Mouse (Mus musculus): Measurements from ENCODE around the gene Ccng1. TPM values are rescaled to one million over a fixed set of nuclear protein-coding genes. Genes with fewer than 3 reads are reported as not detected.
A peak's percentile ranks its signal among the peaks of the same experiment; 100 is the strongest.

Gene Ccng1
- 10 to 100 TPM; 71.1 to 96.0 TPM for total RNA-seq (2021)
- long read RNA-seq, experiment 1, transcript Ccng1-201 (6 exons, 3,512 nt) = major isoform, 17 of 32 reads
- long read RNA-seq, experiment 1, partial matches to known transcripts = 14 of 32 reads
- long read RNA-seq, experiment 1, other reads (novel, unspliced or antisense) = 1 of 32 reads
- long read RNA-seq, experiment 2, transcript Ccng1-201 (6 exons, 3,512 nt) = major isoform, 24 of 32 reads
- long read RNA-seq, experiment 2, partial matches to known transcripts = 0 of 32 reads
- long read RNA-seq, experiment 2, other reads (novel, unspliced or antisense) = 8 of 32 reads

GRCm38 (mm10) chr11:40755109-40755627, at the start of gene Ccng1:
TSS of gene Ccng1 (minus strand) at chr11:40755311.
- peak; percentile 94 for DNase-seq

GRCm38 (mm10) chr11:40790307-40790706, 35.2 kb upstream of the Ccng1 start:
- no peak for DNase-seq

GRCm38 (mm10) chr11:40789701-40790100, 34.6 kb upstream of the Ccng1 start:
- no peak for DNase-seq

GRCm38 (mm10) chr11:40786900-40787299, 31.8 kb upstream of the Ccng1 start:
- DNase-seq = no peak

- DNase-seq = no peak
Measured at GRCm38 (mm10) chr11:40784326-40784725, 29.2 kb upstream of the Ccng1 start.

GRCm38 (mm10) chr11:40783346-40783745, 28.2 kb upstream of the Ccng1 start:
- DNase-seq = no peak

GRCm38 (mm10) chr11:40781857-40782256, 26.7 kb upstream of the Ccng1 start:
- no peak for DNase-seq

GRCm38 (mm10) chr11:40775315-40776269, 20.5 kb upstream of the Ccng1 start:
- DNase-seq = peak; percentile 8

GRCm38 (mm10) chr11:40764690-40765089, 9.6 kb upstream of the Ccng1 start:
- no peak for DNase-seq

- DNase-seq = peak; percentile 12
Measured at GRCm38 (mm10) chr11:40763395-40763794, 8.3 kb upstream of the Ccng1 start.

- no peak for DNase-seq
Measured at GRCm38 (mm10) chr11:40759896-40760295, 4.8 kb upstream of the Ccng1 start.

GRCm38 (mm10) chr11:40755968-40756367, 857 bp upstream of the Ccng1 start:
- DNase-seq = no peak

- no peak for DNase-seq
Measured at GRCm38 (mm10) chr11:40754664-40755107, 425 bp downstream of the Ccng1 start.

GRCm38 (mm10) chr11:40753836-40754235, 1.3 kb downstream of the Ccng1 start:
- DNase-seq = peak; percentile 8

GRCm38 (mm10) chr11:40747716-40748115, 7.4 kb downstream of the Ccng1 start:
- DNase-seq = no peak

- no peak for DNase-seq
Measured at GRCm38 (mm10) chr11:40746361-40746760, 8.8 kb downstream of the Ccng1 start.

- DNase-seq = no peak
Measured at GRCm38 (mm10) chr11:40744348-40744747, 10.8 kb downstream of the Ccng1 start.

GRCm38 (mm10) chr11:40741605-40742262, 13.4 kb downstream of the Ccng1 start:
- no peak for DNase-seq

- DNase-seq = no peak
Measured at GRCm38 (mm10) chr11:40737369-40737768, 17.7 kb downstream of the Ccng1 start.

GRCm38 (mm10) chr11:40734251-40734752, 20.8 kb downstream of the Ccng1 start:
- DNase-seq = no peak

- peak; percentile 88 for DNase-seq
Measured at GRCm38 (mm10) chr11:40733339-40734174, 21.6 kb downstream of the Ccng1 start, which contains the start of the genes Hmmr and Nudcd2. TSS of gene Hmmr (minus strand) at chr11:40733422. TSS of gene Nudcd2 (plus strand) at chr11:40733667.
